Mouse (Mus musculus) thymus, postnatal 36 days (tissue): Measurements from ENCODE around the gene B4galnt4.

Experiments
- DNase-seq, 2 experiments: peaks; one replicate each; pipeline ENCODE4 v3.0.0; 2022; ENCODE audit warnings: mixed read lengths in 2 of 2

B4galnt4 gene

GRCm38 (mm10) chr7:141042539-141042938, 18.4 kb upstream of the B4galnt4 start:
- DNase-seq, result no peak

GRCm38 (mm10) chr7:141046931-141047580, 13.8 kb upstream of the B4galnt4 start:
- DNase-seq, result no peak

- DNase-seq, result no peak
Observed at GRCm38 (mm10) chr7:141047581-141048225, 13.2 kb upstream of the B4galnt4 start.

- DNase-seq, result peak; percentile 84 to 88
Observed at GRCm38 (mm10) chr7:141048226-141049218, 12.4 kb upstream of the B4galnt4 start.

GRCm38 (mm10) chr7:141049326-141049725, 11.6 kb upstream of the B4galnt4 start:
- no peak for DNase-seq

GRCm38 (mm10) chr7:141051060-141051685, 9.7 kb upstream of the B4galnt4 start:
- DNase-seq, result no peak

GRCm38 (mm10) chr7:141052016-141052415, 8.9 kb upstream of the B4galnt4 start:
- no peak for DNase-seq

- no peak for DNase-seq
Observed at GRCm38 (mm10) chr7:141052421-141052820, 8.5 kb upstream of the B4galnt4 start.

- no peak for DNase-seq
Observed at GRCm38 (mm10) chr7:141055785-141056184, 5.1 kb upstream of the B4galnt4 start.

GRCm38 (mm10) chr7:141056976-141057375, 3.9 kb upstream of the B4galnt4 start:
- no peak for DNase-seq

GRCm38 (mm10) chr7:141057541-141057940, 3.4 kb upstream of the B4galnt4 start:
- DNase-seq, result no peak

- DNase-seq, result no peak
Observed at GRCm38 (mm10) chr7:141058601-141059341, 2.1 kb upstream of the B4galnt4 start.

GRCm38 (mm10) chr7:141059929-141060328, 975 bp upstream of the B4galnt4 start:
- no peak for DNase-seq

- DNase-seq, result peak in 1 of 2 experiments; percentile 19
Observed at GRCm38 (mm10) chr7:141061269-141061692, 377 bp downstream of the B4galnt4 start.

- no peak for DNase-seq
Observed at GRCm38 (mm10) chr7:141062525-141062924, 1.6 kb downstream of the B4galnt4 start.

GRCm38 (mm10) chr7:141063353-141063752, 2.4 kb downstream of the B4galnt4 start:
- no peak for DNase-seq

- DNase-seq, result peak in 1 of 2 experiments; percentile 47
Observed at GRCm38 (mm10) chr7:141064175-141064574, 3.3 kb downstream of the B4galnt4 start.

- DNase-seq, result no peak
Observed at GRCm38 (mm10) chr7:141064576-141064975, 3.7 kb downstream of the B4galnt4 start.

GRCm38 (mm10) chr7:141068351-141068750, 7.4 kb downstream of the B4galnt4 start:
- DNase-seq, result peak in 1 of 2 experiments; percentile 20

- peak; percentile 68 to 72 for DNase-seq
Observed at GRCm38 (mm10) chr7:141070058-141070862, 9.4 kb downstream of the B4galnt4 start.
